Mouse (Mus musculus): ENCODE data around the gene Btf3.

- no peak for TF ChIP-seq CTCF (IDR thresholded peaks at IDR 0.05; ENCODE audit: control insufficient read depth, insufficient read depth, low read length)
- TF ChIP-seq POLR2A (IDR thresholded peaks at IDR 0.05; ENCODE audit: borderline replicate concordance, control insufficient read depth, low read depth, low read length), result no peak
Observed at GRCm38 (mm10) chr13:98332106-98332505, 15.3 kb upstream of the Btf3 start.
